Mouse (Mus musculus) heart, postnatal 0 days (tissue): Measurements from ENCODE around the gene Znfx1. TPM values are rescaled to one million over a fixed set of nuclear protein-coding genes. Genes with fewer than 3 reads are reported as not detected.
A peak's percentile ranks its signal among the peaks of the same experiment; 100 is the strongest.

Experiments used
- ATAC-seq: fragments of 200-750 bp; cut with Nextera tagmentation; 2 replicates; pipeline ENCODE4 v1.8.0; 2017; ENCODE audit warnings: low read depth, moderate number of reproducible peaks, moderate library complexity; ENCODE audit not compliant: insufficient read depth
- DNase-seq: peaks from one replicate; pipeline ENCODE4 v3.0.0-alpha.2; 2016; ENCODE audit warnings: low spot score
- H3K27ac ChIP-seq: fragments of 300-500 bp; sonication (generic); 2 replicates; pipeline ENCODE4 v1.5.1; 2014; ENCODE audit warnings: low read depth, mild to moderate bottlenecking
- H3K27me3 ChIP-seq: fragments of 300-500 bp; sonication (generic); 2 replicates; pipeline ENCODE4 v1.6.1; 2014; ENCODE audit warnings: low read length, mixed read lengths; ENCODE audit not compliant: control insufficient read depth, insufficient read depth
- H3K36me3 ChIP-seq: fragments of 300-500 bp; sonication (generic); replicated peaks from 2 replicates; pipeline ENCODE4 v1.6.1; 2014; ENCODE audit warnings: low read length, mixed read lengths; ENCODE audit not compliant: control insufficient read depth, insufficient read depth
- H3K4me1 ChIP-seq: fragments of 300-500 bp; sonication (generic); 2 replicates; pipeline ENCODE4 v1.6.1; 2014; ENCODE audit warnings: antibody characterized with exemption; ENCODE audit not compliant: control insufficient read depth, insufficient read depth
- H3K4me2 ChIP-seq: fragments of 300-500 bp; sonication (generic); 2 replicates; pipeline ENCODE4 v1.6.1; 2014; ENCODE audit warnings: low read depth, mild to moderate bottlenecking, low read length, moderate library complexity
- H3K4me3 ChIP-seq: fragments of 300-500 bp; sonication (generic); 2 replicates; pipeline ENCODE4 v1.5.1; 2014; ENCODE audit warnings: low read depth, low read length
- H3K9ac ChIP-seq: fragments of 300-500 bp; sonication (generic); replicated peaks from 2 replicates; pipeline ENCODE4 v1.6.1; 2014; ENCODE audit warnings: low read depth, low read length, mixed read lengths
- H3K9me3 ChIP-seq: fragments of 300-500 bp; sonication (generic); replicated peaks from 2 replicates; pipeline ENCODE4 v1.6.1; 2016; ENCODE audit warnings: low read length; ENCODE audit not compliant: control insufficient read depth
- CTCF ChIP-seq: IDR thresholded peaks from 2 replicates; pipeline ENCODE4 v1.5.1; 2016; ENCODE audit warnings: antibody characterized with exemption, control low read depth, low read depth
- EP300 ChIP-seq: IDR thresholded peaks from 2 replicates; pipeline ENCODE4 v1.6.1; 2016; ENCODE audit warnings: antibody characterized with exemption, low read depth
- WGBS: fragments of 180-500 bp; shearing (Covaris S2); extraction: QIAGEN DNeasy Blood & Tissue Kit; methylation state at CpG from one replicate; pipeline ENCODE4 v1.1.7; 2014; 5-methylcytosine and 5-hydroxymethylcytosine counted together
- polyA plus RNA-seq: library from polyadenylated mRNA; unstranded; fragments of >200 nt; fragmentation: Nextera tagmentation; extraction: Ambion mirVana; gene quantifications from 2 replicates; pipeline ENCODE4 v1.2.1, GENCODE M21; 2015
- total RNA-seq: library from RNA; depleted of rRNA; stranded (reverse); fragments of >200 nt; gene quantifications from 2 replicates; pipeline ENCODE4 v1.2.3, GENCODE M21; 2014; ENCODE audit warnings: low replicate concordance; rRNA removed

The Znfx1 gene
- total and polyA plus RNA-seq, 2 experiments from 2014 or later, result 6.9 to 35.4 TPM

- H3K4me2 ChIP-seq, result peak overlapping the region; percentile 95
- peak overlapping the region; percentile 100 for H3K4me3 ChIP-seq
- peaks cover 17% of the 10 kb centered on the region for H3K4me1 ChIP-seq
- no peak for ATAC-seq
- peak overlapping the region; percentile 58 for H3K9ac ChIP-seq
- no peaks in the 10 kb centered on the region for H3K9me3 ChIP-seq
- TF ChIP-seq EP300 (no peak), CTCF (no peak)
- no peaks in the 10 kb centered on the region for H3K27me3 ChIP-seq
- no peaks in the 10 kb centered on the region for H3K36me3 ChIP-seq
- H3K27ac ChIP-seq, result peak overlapping the region; percentile 98
- 37% methylated on average over 8 of the region's 8 CpGs for WGBS
- no peak for DNase-seq
These were observed 66.3 kb downstream of the Znfx1 start for GRCm38 (mm10) chr2:166996533-166996894.

GRCm38 (mm10) chr2:166995796-166996532 lies 66.9 kb downstream of the Znfx1 start, which contains the start of gene Stau1:
Gene Stau1, minus strand, starts transcription at chr2:166996299.
- H3K9ac ChIP-seq, result peak within 1 kb of the TSS; percentile 100
- WGBS, result under 1% methylated on average over 71 of the region's 88 CpGs
- no peaks in the 10 kb centered on the region for H3K9me3 ChIP-seq
- H3K36me3 ChIP-seq, result no peaks in the 10 kb centered on the region
- H3K4me2 ChIP-seq, result peak within 1 kb of the TSS; percentile 95
- peak within 1 kb of the TSS; percentile 98 for H3K27ac ChIP-seq
- peak; percentile 100 for ATAC-seq
- peaks cover 17% of the 10 kb centered on the region for H3K4me1 ChIP-seq
- no peak for TF ChIP-seq EP300
- TF ChIP-seq CTCF, result no peak
- H3K27me3 ChIP-seq, result no peaks in the 10 kb centered on the region
- peak; percentile 97 for DNase-seq
- peak within 1 kb of the TSS; percentile 100 for H3K4me3 ChIP-seq

GRCm38 (mm10) chr2:166995021-166995795 lies 67.6 kb downstream of the Znfx1 start:
- WGBS, result 1% methylated on average over 24 of the region's 28 CpGs
- Histone ChIP-seq H3K27me3 (no peaks in the 10 kb centered on the region), H3K36me3 (no peaks in the 10 kb centered on the region), H3K4me3 (peak overlapping the region; percentile 100), H3K9ac (peak overlapping the region; percentile 100), H3K9me3 (no peaks in the 10 kb centered on the region), H3K4me1 (peaks cover 22% of the 10 kb centered on the region), H3K27ac (peak overlapping the region; percentile 98), H3K4me2 (peak overlapping the region; percentile 95)
- ATAC-seq (no peak; the same call in 1 of the 2 replicates), DNase-seq (peak; percentile 49)
- TF ChIP-seq EP300, result no peak
- no peak for TF ChIP-seq CTCF

- DNase-seq, result no peak
- H3K4me3 ChIP-seq, result no peak overlapping the region
- ATAC-seq, result no peak
- H3K27me3 ChIP-seq, result no peaks in the 10 kb centered on the region
- no peak overlapping the region for H3K4me2 ChIP-seq
- H3K36me3 ChIP-seq, result no peaks in the 10 kb centered on the region
- no peak overlapping the region for H3K27ac ChIP-seq
- no peak for TF ChIP-seq CTCF
- no peak for TF ChIP-seq EP300
- no peaks in the 10 kb centered on the region for H3K9me3 ChIP-seq
- no peak overlapping the region for H3K9ac ChIP-seq
- peaks cover 22% of the 10 kb centered on the region for H3K4me1 ChIP-seq
These were observed 70.9 kb downstream of the Znfx1 start for GRCm38 (mm10) chr2:166991945-166992344.

- TF ChIP-seq CTCF, result peak; percentile 31
- TF ChIP-seq EP300, result no peak
- H3K27ac ChIP-seq, result no peak overlapping the region
- H3K36me3 ChIP-seq, result no peaks in the 10 kb centered on the region
- H3K4me3 ChIP-seq, result no peak overlapping the region
- no peaks in the 10 kb centered on the region for H3K9me3 ChIP-seq
- peaks cover 19% of the 10 kb centered on the region for H3K4me1 ChIP-seq
- H3K9ac ChIP-seq, result no peak overlapping the region
- no peak overlapping the region for H3K4me2 ChIP-seq
- 45% methylated on average over 7 of the region's 7 CpGs for WGBS
- ATAC-seq (no peak), DNase-seq (peak; percentile 19)
- H3K27me3 ChIP-seq, result no peaks in the 10 kb centered on the region
These were observed 72.0 kb downstream of the Znfx1 start for GRCm38 (mm10) chr2:166990861-166991260.

Other genes with a start within 250 kb of the Znfx1 start
- gene Cse1l, start 157.0 kb downstream of the Znfx1 start, total RNA-seq, result 62.5 and 64.2 TPM in 2 replicates
- 38.8 and 41.2 TPM in 2 replicates for gene Cse1l, start 157.0 kb downstream of the Znfx1 start, polyA plus RNA-seq
- 9.5 and 23.9 TPM in 2 replicates for gene Stau1, start 66.7 kb downstream of the Znfx1 start, total RNA-seq
- 41.7 and 42.5 TPM in 2 replicates for gene Stau1, start 66.7 kb downstream of the Znfx1 start, polyA plus RNA-seq
- gene Ddx27, start 47.8 kb downstream of the Znfx1 start, total RNA-seq, result 11.1 and 13.9 TPM in 2 replicates
- 17.2 and 17.3 TPM in 2 replicates for gene Ddx27, start 47.8 kb downstream of the Znfx1 start, polyA plus RNA-seq
- 4.8 and 7.1 TPM in 2 replicates for gene Kcnb1, start 127.1 kb upstream of the Znfx1 start, total RNA-seq
- 1.7 TPM in 2 replicates for gene Kcnb1, start 127.1 kb upstream of the Znfx1 start, polyA plus RNA-seq
- 38.6 and 60.0 TPM in 2 replicates for gene Ptgis, start 177.6 kb upstream of the Znfx1 start, total RNA-seq
- 20.8 and 22.6 TPM in 2 replicates for gene Ptgis, start 177.6 kb upstream of the Znfx1 start, polyA plus RNA-seq